Mouse (Mus musculus) lung, embryonic 14.5 days (tissue): ENCODE results near the gene Etv6. TPM values are rescaled to one million over a fixed set of nuclear protein-coding genes. Genes with fewer than 3 reads are reported as not detected.
A peak's percentile ranks its signal among the peaks of the same experiment; 100 is the strongest.

Experiments used
- ATAC-seq: fragments of 200-750 bp; cut with Nextera tagmentation; 2 replicates; pipeline ENCODE4 v1.8.0; 2017; ENCODE audit warnings: mild to moderate bottlenecking, moderate TSS enrichment, moderate library complexity; ENCODE audit not compliant: insufficient read depth
- DNase-seq: peaks from one replicate; pipeline ENCODE4 v3.0.0-alpha.2; 2015
- H3K27ac ChIP-seq: fragments of 300-500 bp; sonication (generic); 2 replicates; pipeline ENCODE4 v1.5.1; 2014; ENCODE audit warnings: low read depth, mild to moderate bottlenecking, moderate library complexity
- H3K27me3 ChIP-seq: fragments of 300-500 bp; sonication (generic); 2 replicates; pipeline ENCODE4 v1.6.1; 2014; ENCODE audit warnings: low read length, control low read depth; ENCODE audit not compliant: insufficient read depth
- H3K36me3 ChIP-seq: fragments of 300-500 bp; sonication (generic); 2 replicates; pipeline ENCODE4 v1.6.1; 2014; ENCODE audit warnings: control low read depth; ENCODE audit not compliant: insufficient read depth
- H3K4me1 ChIP-seq: fragments of 300-500 bp; sonication (generic); 2 replicates; pipeline ENCODE4 v1.6.1; 2014; ENCODE audit warnings: antibody characterized with exemption, control low read depth; ENCODE audit not compliant: insufficient read depth
- H3K4me2 ChIP-seq: fragments of 300-500 bp; sonication (generic); 2 replicates; pipeline ENCODE4 v1.6.1; 2014; ENCODE audit warnings: mild to moderate bottlenecking
- H3K4me3 ChIP-seq: fragments of 300-500 bp; sonication (generic); 2 replicates; pipeline ENCODE4 v1.5.1; 2014; ENCODE audit warnings: low read depth, low read length
- H3K9ac ChIP-seq: fragments of 300-500 bp; sonication (generic); 2 replicates; pipeline ENCODE4 v1.6.1; 2014
- H3K9me3 ChIP-seq: fragments of 300-500 bp; sonication (generic); 2 replicates; pipeline ENCODE4 v1.6.1; 2016; ENCODE audit warnings: low read depth, low read length, control low read depth
- CTCF ChIP-seq: IDR thresholded peaks from 2 replicates; pipeline ENCODE4 v1.5.1; 2016; ENCODE audit warnings: antibody characterized with exemption, low read depth
- WGBS: fragments of 180-500 bp; shearing (Covaris S2); extraction: QIAGEN DNeasy Blood & Tissue Kit; methylation state at CpG from one replicate; pipeline ENCODE4 v1.1.7; 2014; 5-methylcytosine and 5-hydroxymethylcytosine counted together
- polyA plus RNA-seq: library from polyadenylated mRNA; unstranded; fragments of >200 nt; fragmentation: Nextera tagmentation; extraction: Ambion mirVana; gene quantifications from 2 replicates; pipeline ENCODE4 v1.2.1, GENCODE M21; 2014

The Etv6 gene
- polyA plus RNA-seq, 1 experiment from 2014 or later: 21.4 TPM

GRCm38 (mm10) chr6:134256369-134256768, 220.9 kb downstream of the Etv6 start:
- no peak overlapping the region for H3K9ac ChIP-seq
- no peak overlapping the region for H3K4me2 ChIP-seq
- 69% methylated on average over 3 of the region's 3 CpGs for WGBS
- H3K9me3 ChIP-seq: no peaks in the 10 kb centered on the region
- no peak for TF ChIP-seq CTCF
- peak overlapping the region; percentile 63; the same call in 1 of the 2 replicates for H3K27ac ChIP-seq
- no peak for DNase-seq
- ATAC-seq: no peak
- H3K4me3 ChIP-seq: no peak overlapping the region
- H3K36me3 ChIP-seq: peaks cover 31% of the 10 kb centered on the region
- peaks cover 6% of the 10 kb centered on the region; the same call in 1 of the 2 replicates for H3K4me1 ChIP-seq
- H3K27me3 ChIP-seq: no peaks in the 10 kb centered on the region

GRCm38 (mm10) chr6:134259913-134260312, 224.4 kb downstream of the Etv6 start:
- Histone ChIP-seq H3K36me3 (peaks cover 53% of the 10 kb centered on the region), H3K9me3 (no peaks in the 10 kb centered on the region), H3K27ac (no peak overlapping the region), H3K9ac (no peak overlapping the region), H3K27me3 (no peaks in the 10 kb centered on the region), H3K4me1 (peaks cover 18% of the 10 kb centered on the region), H3K4me3 (no peak overlapping the region), H3K4me2 (no peak overlapping the region)
- 89% methylated on average over 8 of the region's 8 CpGs for WGBS
- DNase-seq (no peak), ATAC-seq (no peak)
- no peak for TF ChIP-seq CTCF

- TF ChIP-seq CTCF: no peak
- peaks cover 12% of the 10 kb centered on the region; the same call in 1 of the 2 replicates for H3K4me1 ChIP-seq
- ATAC-seq (no peak), DNase-seq (no peak)
- H3K4me2 ChIP-seq: no peak overlapping the region
- H3K27ac ChIP-seq: peak overlapping the region; percentile 79; the same call in 1 of the 2 replicates
- no peak overlapping the region for H3K9ac ChIP-seq
- H3K27me3 ChIP-seq: no peaks in the 10 kb centered on the region
- H3K36me3 ChIP-seq: peaks cover 73% of the 10 kb centered on the region
- 72% methylated on average over 3 of the region's 3 CpGs for WGBS
- no peaks in the 10 kb centered on the region for H3K9me3 ChIP-seq
- H3K4me3 ChIP-seq: no peak overlapping the region
These were observed 226.4 kb downstream of the Etv6 start for GRCm38 (mm10) chr6:134261904-134262303.

GRCm38 (mm10) chr6:134262383-134262782, 226.9 kb downstream of the Etv6 start:
- no peak overlapping the region for H3K9ac ChIP-seq
- TF ChIP-seq CTCF: no peak
- no peak overlapping the region for H3K4me3 ChIP-seq
- H3K4me1 ChIP-seq: peaks cover 12% of the 10 kb centered on the region; the same call in 1 of the 2 replicates
- ATAC-seq: peak; percentile 41; the same call in 1 of the 2 replicates
- 83% methylated on average over 4 of the region's 4 CpGs for WGBS
- no peaks in the 10 kb centered on the region for H3K9me3 ChIP-seq
- H3K27me3 ChIP-seq: no peaks in the 10 kb centered on the region
- no peak overlapping the region for H3K4me2 ChIP-seq
- no peak for DNase-seq
- peaks cover 77% of the 10 kb centered on the region for H3K36me3 ChIP-seq
- H3K27ac ChIP-seq: peak overlapping the region; percentile 79

GRCm38 (mm10) chr6:134262911-134263607, 227.6 kb downstream of the Etv6 start:
- Histone ChIP-seq H3K9me3 (no peaks in the 10 kb centered on the region), H3K36me3 (peaks cover 84% of the 10 kb centered on the region), H3K9ac (no peak overlapping the region), H3K27me3 (no peaks in the 10 kb centered on the region), H3K4me1 (peaks cover 12% of the 10 kb centered on the region; the same call in 1 of the 2 replicates), H3K27ac (peak overlapping the region; percentile 79; the same call in 1 of the 2 replicates), H3K4me3 (no peak overlapping the region), H3K4me2 (no peak overlapping the region)
- no peak for ATAC-seq
- DNase-seq: peak; percentile 26
- WGBS: 62% methylated on average over 6 of the region's 6 CpGs
- TF ChIP-seq CTCF: no peak

GRCm38 (mm10) chr6:134273884-134274283, 238.4 kb downstream of the Etv6 start:
- Histone ChIP-seq H3K4me2 (no peak overlapping the region), H3K9ac (no peak overlapping the region), H3K4me3 (no peak overlapping the region), H3K27me3 (no peaks in the 10 kb centered on the region), H3K4me1 (no peaks in the 10 kb centered on the region), H3K27ac (no peak overlapping the region), H3K9me3 (no peaks in the 10 kb centered on the region), H3K36me3 (peaks cover 7% of the 10 kb centered on the region)
- TF ChIP-seq CTCF: no peak
- DNase-seq (no peak), ATAC-seq (no peak)
- WGBS: 94% methylated on average over 2 of the region's 2 CpGs

- no peak overlapping the region for H3K27ac ChIP-seq
- 64% methylated on average over 2 of the region's 2 CpGs for WGBS
- ATAC-seq (no peak), DNase-seq (no peak)
- no peaks in the 10 kb centered on the region for H3K4me1 ChIP-seq
- no peak for TF ChIP-seq CTCF
- H3K4me3 ChIP-seq: no peak overlapping the region
- no peaks in the 10 kb centered on the region for H3K36me3 ChIP-seq
- H3K4me2 ChIP-seq: no peak overlapping the region
- H3K9ac ChIP-seq: no peak overlapping the region
- no peaks in the 10 kb centered on the region for H3K9me3 ChIP-seq
- no peaks in the 10 kb centered on the region for H3K27me3 ChIP-seq
These were observed 241.5 kb downstream of the Etv6 start for GRCm38 (mm10) chr6:134276954-134277353.
